Mouse (Mus musculus) gastrocnemius, postnatal 4 days (tissue): Measurements from ENCODE around the gene Armh4. TPM values are rescaled to one million over a fixed set of nuclear protein-coding genes. Genes with fewer than 3 reads are reported as not detected.
"Not testable (repeated sequence)": the region's sequence is repeated elsewhere in the genome, so short reads cannot be mapped to it uniquely, and the experiment has no call there.

Experiments used
- DNase-seq, 2 experiments: peaks; one replicate each; pipeline ENCODE4 v3.0.0; 2021 to 2022; ENCODE audit warnings: low spot score in 2 of 2, mixed read lengths in 2 of 2
- long read RNA-seq, 2 experiments: library from polyadenylated mRNA; stranded (forward); transcript quantifications; one replicate each; pipeline ENCODE4 v2.0.0; 2021
- total RNA-seq, 2 experiments: library from RNA; stranded (reverse); gene quantifications; 2 replicates each; pipeline ENCODE4 v1.2.3; 2021

Armh4 gene
- total RNA-seq = 10 to 100 TPM; 13.3 to 14.7 TPM
- long read RNA-seq, experiment 1, full-length matches to known transcripts = 24 of 29 reads
- long read RNA-seq, experiment 1, partial matches to known transcripts = 3 of 29 reads
- long read RNA-seq, experiment 1, other reads (novel, unspliced or antisense) = 2 of 29 reads
- long read RNA-seq, experiment 2, full-length matches to known transcripts = 24 of 29 reads
- long read RNA-seq, experiment 2, partial matches to known transcripts = 1 of 29 reads
- long read RNA-seq, experiment 2, other reads (novel, unspliced or antisense) = 4 of 29 reads

- DNase-seq = peak in 1 of 2 experiments; percentile 58
Measured at GRCm38 (mm10) chr14:49782715-49783531, at the start of gene Armh4. TSS of gene Armh4 (minus strand) at chr14:49783383.

- DNase-seq = no peak
Measured at GRCm38 (mm10) chr14:49829192-49830171, 46.3 kb upstream of the Armh4 start.

- DNase-seq = not testable (repeated sequence)
Measured at GRCm38 (mm10) chr14:49819721-49820440, 36.7 kb upstream of the Armh4 start.

- not testable (repeated sequence) for DNase-seq
Measured at GRCm38 (mm10) chr14:49818713-49819208, 35.6 kb upstream of the Armh4 start.

GRCm38 (mm10) chr14:49812966-49813365, 29.8 kb upstream of the Armh4 start:
- not testable (repeated sequence) for DNase-seq

- DNase-seq = not testable (repeated sequence)
Measured at GRCm38 (mm10) chr14:49805051-49805450, 21.9 kb upstream of the Armh4 start.

- DNase-seq = no peak
Measured at GRCm38 (mm10) chr14:49801444-49801843, 18.3 kb upstream of the Armh4 start.

GRCm38 (mm10) chr14:49793948-49794347, 10.8 kb upstream of the Armh4 start:
- no peak for DNase-seq

GRCm38 (mm10) chr14:49790542-49790941, 7.4 kb upstream of the Armh4 start:
- DNase-seq = no peak

GRCm38 (mm10) chr14:49785793-49786192, 2.6 kb upstream of the Armh4 start:
- DNase-seq = peak in 1 of 2 experiments; percentile 32

- no peak for DNase-seq
Measured at GRCm38 (mm10) chr14:49783866-49784265, 683 bp upstream of the Armh4 start.

- DNase-seq = no peak
Measured at GRCm38 (mm10) chr14:49780416-49780815, 2.8 kb downstream of the Armh4 start.

GRCm38 (mm10) chr14:49777539-49777938, 5.6 kb downstream of the Armh4 start:
- DNase-seq = not testable (repeated sequence)

- DNase-seq = peak in 1 of 2 experiments; percentile 11
Measured at GRCm38 (mm10) chr14:49771746-49772145, 11.4 kb downstream of the Armh4 start.

- DNase-seq = no peak
Measured at GRCm38 (mm10) chr14:49766601-49767000, 16.6 kb downstream of the Armh4 start.

- no peak for DNase-seq
Measured at GRCm38 (mm10) chr14:49755845-49756244, 27.3 kb downstream of the Armh4 start.

GRCm38 (mm10) chr14:49752614-49753013, 30.6 kb downstream of the Armh4 start:
- no peak for DNase-seq

- no peak for DNase-seq
Measured at GRCm38 (mm10) chr14:49745874-49746273, 37.3 kb downstream of the Armh4 start.

GRCm38 (mm10) chr14:49743946-49744526, 39.1 kb downstream of the Armh4 start:
- no peak for DNase-seq

- DNase-seq = no peak
Measured at GRCm38 (mm10) chr14:49739328-49739727, 43.9 kb downstream of the Armh4 start.
